Mouse (Mus musculus) layer of hippocampus, postnatal 10 days (tissue): ENCODE data around the gene Cpne4. TPM values are rescaled to one million over a fixed set of nuclear protein-coding genes. Genes with fewer than 3 reads are reported as not detected.

Source experiments
- DNase-seq, 2 experiments: peaks; one replicate each; pipeline ENCODE4 v3.0.0; 2021; ENCODE audit warnings: low spot score in 2 of 2
- long read RNA-seq: library from polyadenylated mRNA; stranded (forward); transcript quantifications from one replicate; pipeline ENCODE4 v2.0.0, GENCODE M21; 2023
- total RNA-seq, 2 experiments: library from RNA; stranded (reverse); gene quantifications; 2 replicates each; pipeline ENCODE4 v1.2.3; 2021

The Cpne4 gene
- 100 to 1,000 TPM; 112 to 118 TPM for total RNA-seq
- long read RNA-seq, partial matches to known transcripts, result 12 of 18 reads
- long read RNA-seq, other reads (novel, unspliced or antisense), result 4 of 18 reads

DNA sequence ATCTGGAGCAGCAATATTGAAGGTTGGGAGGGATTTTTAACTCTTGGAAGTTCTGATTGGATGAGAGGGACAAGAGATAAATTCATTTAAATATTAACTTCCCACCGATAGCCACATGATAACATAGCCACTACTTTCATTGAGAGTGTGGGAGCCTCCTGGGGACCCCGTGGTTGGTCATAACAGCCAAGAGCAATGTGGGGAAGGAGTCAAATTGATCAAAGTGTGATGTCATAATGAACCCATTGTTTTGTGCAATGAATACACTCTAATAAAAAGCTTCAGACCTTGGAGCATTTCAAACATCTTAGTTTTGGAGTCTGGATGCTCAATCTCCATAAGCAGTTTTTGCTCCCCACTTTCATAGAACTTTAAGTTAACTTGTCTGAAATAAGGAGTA lies at the start of gene Cpne4:
Gene Cpne4 (plus strand): TSS at position 301 of the 400 bp plus-strand sequence.
- no peak for DNase-seq

DNA sequence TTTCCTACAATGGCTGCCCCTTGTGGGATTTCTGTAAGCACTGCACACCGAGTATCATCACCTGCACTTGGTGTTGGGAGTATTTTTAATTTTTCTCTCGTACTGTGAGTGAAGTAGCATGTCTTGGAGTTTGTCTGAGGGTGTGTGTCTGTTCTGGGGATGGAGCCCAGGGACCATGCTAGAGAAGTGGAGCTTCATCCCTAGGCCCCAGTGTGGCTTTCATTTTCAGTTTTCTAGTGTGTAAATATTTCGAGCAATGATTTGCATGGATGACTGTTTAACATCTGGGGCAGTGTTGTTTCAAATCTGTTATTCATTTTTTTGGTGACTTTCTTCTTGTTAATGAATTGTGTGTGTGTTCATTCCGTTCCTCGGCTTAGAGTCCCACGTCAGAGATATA lies 31.9 kb upstream of the Cpne4 start:
- no peak for DNase-seq

DNA sequence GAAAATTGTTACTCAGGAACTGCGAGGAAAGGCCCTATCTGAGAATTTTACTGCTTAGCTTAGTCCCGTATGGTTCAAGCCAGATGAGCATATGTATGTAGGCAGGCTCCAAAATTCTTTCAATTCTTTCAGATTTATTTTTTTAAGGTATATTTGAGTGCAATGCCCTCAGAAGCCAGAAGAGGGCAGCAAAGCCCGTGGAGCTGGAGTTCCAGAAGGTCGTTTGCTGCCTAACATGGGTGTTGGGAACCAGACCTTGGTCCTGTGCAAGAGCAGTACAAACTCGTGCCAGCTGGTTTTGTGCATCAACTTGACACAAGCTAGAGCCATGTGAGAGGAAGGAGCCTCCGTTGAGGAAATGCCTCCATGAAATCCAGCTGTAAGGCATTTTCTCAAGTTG lies 11.6 kb upstream of the Cpne4 start:
- DNase-seq, result peak in 1 of 2 experiments; percentile 13

DNA sequence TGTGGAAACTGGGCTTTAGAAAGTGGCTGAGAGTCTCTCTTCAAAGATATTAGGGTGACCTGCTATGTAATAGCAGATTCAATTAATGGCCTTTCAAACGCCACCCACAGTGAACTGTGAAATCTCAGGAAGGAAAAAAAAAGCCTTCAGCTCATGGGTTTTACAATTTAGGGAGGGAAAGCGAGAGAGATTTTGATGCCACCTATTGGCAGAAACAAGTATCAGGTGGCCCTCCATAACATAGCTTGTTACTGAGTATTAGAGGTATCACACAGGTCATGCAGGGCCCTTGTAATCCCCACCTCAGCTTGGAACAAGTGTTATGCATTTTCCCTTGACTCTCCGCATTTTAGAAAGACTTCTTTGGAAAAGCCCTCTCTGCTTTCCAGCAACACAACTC lies 18.7 kb downstream of the Cpne4 start:
- peak in 1 of 2 experiments; percentile 16 for DNase-seq

DNA sequence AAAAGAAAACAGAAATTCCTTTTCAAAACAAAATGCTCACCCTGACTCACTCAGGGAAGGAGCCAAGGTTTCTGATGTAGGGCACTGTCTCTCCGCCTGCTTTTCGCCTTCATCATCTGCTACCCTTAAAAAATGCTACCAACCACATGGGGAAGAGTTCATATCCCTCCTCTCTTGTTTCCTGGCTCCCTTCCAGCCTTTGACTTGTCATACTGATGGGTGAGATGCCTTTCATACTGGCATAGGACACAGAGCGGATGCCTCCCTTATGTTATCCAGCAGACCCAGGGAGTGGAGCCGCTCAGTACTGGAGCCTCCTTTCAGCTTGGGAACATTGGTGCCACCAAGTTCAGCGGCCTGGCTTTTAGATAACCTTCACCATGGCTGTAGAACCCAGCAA lies 19.4 kb downstream of the Cpne4 start:
- peak; percentile 26 to 36 for DNase-seq

DNA sequence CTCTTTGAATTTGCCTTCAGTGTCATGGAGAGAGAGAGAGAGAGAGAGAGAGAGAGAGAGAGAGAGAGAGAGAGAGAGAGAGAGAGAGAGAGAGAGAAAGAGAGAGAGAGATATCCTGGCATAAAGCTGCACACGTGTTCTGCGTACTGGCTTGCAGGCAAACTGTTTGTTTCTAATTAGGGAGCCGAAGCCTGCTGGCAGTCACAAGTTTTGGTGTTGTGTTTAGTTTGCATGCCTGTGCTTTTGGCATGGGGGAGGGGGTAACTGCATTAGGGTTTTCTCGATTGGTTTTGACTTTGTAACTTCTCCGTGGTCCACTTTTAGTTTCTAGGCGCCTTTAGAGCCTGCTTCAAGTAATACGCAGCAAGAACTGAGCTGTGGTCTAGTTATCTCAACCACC lies 20.0 kb downstream of the Cpne4 start:
- DNase-seq, result peak; percentile 21 to 29

DNA sequence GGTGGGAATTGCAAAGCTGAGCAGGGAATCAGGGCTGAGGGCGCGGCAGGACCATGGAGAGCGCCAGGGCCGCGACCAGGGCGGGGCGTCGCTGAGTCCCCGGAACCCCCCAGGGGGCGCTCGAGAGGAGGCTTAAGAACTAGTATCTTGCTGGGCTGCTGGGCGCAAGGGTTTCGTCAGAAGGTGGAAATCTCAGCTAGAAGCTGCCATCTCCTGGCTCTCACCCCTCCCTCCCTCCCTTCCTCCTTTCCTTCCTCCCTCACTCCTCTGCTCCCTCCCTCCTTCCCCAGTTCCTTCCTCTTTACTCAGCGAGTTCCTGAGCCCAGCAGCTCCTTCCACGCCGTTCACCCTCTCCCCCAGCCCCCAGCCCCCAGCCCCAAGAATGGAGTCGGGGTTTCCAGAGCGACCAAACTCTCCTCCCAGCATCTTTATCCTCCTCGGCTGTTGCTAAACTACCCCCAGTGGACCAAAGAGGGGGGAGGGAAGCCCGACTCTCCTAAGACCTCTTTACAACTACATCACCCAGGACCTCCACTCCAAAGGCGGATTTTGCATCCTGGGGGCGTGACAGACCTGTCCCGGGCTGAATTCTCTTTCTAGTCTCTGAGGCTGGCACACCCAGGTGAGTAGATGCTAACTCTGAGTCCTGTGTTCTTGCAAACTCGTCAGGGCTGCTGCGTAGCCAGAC lies 22.5 kb downstream of the Cpne4 start:
- DNase-seq, result peak; percentile 81 to 86

DNA sequence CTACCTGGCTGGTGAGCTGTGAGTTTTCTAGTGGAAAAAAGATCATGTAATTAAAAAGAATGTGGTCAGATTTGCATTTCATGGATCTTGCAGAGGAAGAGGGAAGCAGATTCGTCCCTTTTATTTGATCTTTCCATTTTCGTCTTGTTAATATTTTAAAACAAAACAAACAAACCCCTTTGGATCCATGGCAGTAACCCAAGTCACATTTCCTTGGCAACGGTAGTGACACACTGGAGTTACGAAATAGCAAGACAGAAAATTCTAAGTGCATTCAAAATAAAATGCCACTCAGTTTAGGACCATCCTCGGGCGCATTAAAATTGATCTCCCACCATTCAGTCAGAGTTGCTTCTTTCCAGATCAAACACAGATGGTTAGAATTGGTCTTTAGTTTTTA lies 25.8 kb downstream of the Cpne4 start:
- no peak for DNase-seq

DNA sequence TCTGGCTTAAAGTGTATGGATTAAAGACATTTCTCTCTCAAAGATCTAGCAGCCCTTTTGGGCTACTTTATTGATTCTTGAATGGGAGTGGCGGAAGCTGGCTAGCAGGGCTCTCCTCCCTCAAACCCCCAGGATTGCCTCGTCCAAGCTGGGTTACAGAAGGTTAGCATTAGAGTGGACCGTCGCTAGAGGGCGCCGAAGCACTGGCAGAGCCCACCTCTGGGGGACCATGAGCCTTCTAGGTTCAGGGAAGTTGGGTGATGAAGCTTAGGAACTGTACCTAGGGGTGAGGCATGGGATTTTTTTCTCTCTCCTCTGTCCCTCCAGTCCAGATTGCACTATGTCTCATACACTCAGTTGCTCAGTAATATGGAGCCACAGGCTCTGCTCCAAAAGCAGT lies 27.4 kb downstream of the Cpne4 start:
- peak; percentile 73 to 80 for DNase-seq

DNA sequence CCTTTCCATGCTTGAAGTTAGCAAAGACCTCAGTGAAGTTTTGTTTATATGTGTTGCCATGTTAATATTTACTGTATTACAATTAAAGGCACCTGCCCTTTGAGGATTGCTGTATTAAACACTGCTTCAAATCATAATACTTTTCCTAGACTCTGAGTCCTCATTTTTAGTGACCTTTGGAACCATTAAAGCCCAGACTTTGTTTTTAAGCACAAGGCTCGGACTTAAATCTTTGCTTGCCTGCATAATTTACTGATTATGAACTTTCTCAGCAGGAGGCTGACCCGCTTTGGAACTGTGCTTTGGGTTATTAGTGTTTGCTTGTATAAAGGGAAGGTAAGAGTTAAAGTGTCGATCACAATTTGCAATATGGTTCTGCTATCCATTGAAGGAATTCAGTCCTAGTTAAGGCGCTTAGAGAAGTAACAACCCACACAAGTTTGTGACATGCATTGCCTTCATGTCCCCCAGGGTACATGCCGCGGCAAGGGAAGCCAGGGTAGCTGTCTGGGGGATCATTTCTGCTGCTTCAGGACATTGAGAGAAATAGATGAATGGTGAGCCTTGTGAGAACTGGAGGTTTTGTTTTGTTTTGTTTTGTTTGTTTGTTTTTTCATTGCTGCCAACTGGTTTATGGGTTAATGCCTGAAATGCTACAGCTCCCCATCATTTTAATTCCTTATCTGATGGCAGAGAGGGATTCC lies 35.0 kb downstream of the Cpne4 start:
- DNase-seq, result no peak

DNA sequence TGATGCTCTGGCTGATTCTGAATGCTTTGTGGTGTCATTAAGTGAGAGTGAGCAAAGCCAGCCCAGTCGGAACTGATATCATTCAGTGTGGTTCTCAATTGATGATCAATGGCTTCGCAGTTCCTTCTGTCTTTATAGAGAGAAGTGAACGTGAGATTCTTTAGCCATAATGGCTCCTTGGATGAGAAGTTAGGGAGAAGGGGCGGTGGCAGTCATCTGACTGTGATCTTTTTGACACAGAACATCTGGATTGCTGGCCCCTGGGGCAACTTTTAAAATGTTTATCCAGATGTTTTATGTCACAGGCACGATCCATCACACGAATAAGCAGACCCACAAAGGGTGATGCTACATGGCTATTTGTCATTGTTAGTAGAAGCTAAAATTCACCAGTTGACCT lies 35.6 kb downstream of the Cpne4 start:
- no peak for DNase-seq

DNA sequence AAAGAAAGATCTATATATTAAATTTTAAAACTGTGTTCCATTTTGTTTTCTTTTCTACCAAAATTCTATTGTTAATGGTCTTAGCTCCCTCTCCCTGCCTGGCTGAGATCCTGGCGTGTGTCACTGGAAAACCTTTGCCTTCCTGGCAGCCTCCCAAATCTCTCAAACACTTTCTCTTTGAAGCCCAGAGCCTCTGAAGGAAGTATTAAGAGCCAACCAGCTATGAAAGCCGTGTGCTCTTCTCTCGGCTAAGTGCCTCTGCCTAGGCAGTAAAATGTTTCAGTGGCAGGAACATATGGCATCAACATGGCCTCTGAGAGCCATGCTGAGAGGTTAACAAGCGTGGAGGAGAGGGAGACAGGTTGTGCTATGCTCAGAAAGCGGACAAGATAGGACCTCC lies 47.5 kb downstream of the Cpne4 start:
- DNase-seq, result no peak

DNA sequence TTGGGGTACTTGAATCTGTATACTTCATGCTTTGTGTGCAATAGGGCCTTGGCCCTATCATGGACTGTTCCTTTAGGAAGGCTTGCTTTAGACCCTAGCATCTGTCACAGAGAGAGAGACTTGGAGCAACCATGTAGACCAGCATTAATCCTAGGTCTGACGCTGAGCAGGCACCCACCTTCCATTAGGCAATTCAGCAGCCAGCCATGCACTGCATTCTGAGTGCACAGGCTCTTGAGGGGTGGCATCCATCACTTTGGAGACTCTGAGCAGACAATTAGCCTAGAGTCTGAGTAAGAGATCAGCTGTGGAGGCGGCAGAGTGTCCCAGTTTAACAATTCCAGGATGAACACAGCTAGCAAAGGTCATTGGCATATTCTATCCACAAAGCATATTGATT lies 47.9 kb downstream of the Cpne4 start:
- no peak for DNase-seq

DNA sequence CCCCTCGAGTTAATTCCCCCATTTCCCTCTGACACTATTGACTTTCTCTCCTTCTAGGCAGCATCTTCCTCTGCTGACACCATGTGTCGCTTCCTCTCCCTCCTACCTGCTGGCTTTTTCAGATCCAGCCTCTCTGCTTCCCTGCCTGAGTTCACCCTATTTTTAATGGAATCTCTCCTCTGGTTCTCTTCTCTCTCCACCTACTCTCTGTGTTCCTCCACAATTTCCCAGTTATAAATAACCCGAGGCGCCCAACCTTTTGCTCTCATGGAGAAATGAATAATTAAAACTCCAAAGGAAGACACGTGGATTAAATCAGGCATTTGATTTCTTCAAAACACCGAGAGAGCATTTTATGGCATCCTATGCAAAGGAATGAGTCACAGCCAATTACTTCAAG lies 65.4 kb downstream of the Cpne4 start:
- DNase-seq, result no peak

DNA sequence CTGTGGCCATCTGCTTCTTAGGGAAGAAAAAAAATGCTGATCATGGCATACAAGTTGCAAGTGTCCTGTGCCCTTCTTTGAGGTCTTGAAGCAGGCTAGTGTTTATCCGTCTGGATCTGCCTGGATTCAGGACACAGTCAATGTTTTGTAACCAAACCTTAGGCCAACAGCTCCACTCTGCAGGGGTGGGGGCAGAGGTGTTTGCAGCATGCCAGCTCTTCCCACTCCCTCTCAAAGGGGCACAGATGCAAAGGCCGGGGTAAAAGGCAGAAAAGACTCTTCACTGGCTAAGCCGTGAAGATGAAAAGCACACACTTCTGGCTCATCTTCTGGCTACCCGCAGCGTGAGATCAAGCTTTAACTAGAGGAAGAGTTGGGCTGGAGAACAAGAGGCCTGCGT lies 69.6 kb downstream of the Cpne4 start:
- no peak for DNase-seq

DNA sequence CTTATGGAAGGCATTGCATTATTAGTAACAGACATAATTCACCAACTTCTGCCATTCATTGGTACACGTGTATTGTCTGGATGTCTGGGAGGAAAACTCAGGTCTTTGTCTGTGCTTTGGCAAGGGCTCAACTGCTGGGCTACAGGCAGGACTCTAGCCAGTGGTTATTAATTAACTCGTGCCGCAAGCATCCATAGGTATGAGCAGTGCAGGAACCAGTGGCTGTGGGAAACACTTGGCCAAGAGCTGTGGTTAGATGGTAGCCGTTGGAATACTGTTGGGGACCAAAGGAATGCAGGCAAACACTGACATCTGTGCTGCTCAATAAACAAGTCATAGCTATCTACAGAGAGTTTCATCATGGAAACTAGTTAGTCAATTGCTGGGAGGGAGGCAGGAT lies 76.5 kb downstream of the Cpne4 start:
- no peak for DNase-seq

DNA sequence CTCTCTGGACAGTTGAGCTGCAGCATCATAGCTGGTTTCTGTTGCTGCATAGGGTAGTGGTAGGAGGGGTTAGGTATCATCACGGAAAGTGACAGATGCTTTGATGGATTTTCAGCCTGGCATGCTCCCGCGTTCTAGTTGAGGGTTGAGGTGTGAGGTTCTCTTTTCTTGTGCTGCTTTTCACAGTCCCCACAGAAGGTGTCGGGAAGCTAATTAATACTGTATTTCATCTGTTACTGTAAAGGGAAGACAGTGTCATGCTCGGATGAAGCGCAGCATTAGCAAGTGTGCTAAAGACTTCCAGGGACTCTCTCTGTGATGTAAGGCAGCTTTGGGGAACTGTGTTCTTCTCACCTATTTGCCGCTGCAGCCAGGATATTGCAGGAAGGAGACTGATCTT lies 80.7 kb downstream of the Cpne4 start:
- DNase-seq, result no peak

DNA sequence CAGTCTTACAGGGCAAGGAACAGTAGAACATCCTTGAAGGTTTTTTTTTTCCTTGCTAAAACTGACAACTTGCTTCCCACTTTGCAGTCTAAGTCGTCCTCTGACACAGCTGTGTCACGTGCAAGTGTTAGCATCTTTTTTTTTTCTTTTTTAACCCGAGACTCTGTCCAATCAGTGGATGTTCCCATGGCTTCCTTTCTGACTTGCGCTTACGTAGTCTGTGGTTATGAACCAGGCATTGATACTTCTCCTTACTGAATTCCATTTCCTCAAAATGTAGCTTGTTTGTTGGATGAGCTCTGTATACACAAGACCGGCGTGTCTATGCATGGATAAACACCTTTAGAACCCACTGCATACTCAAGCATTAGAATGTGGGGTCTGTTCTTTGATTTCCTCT lies 82.2 kb downstream of the Cpne4 start:
- DNase-seq, result no peak

DNA sequence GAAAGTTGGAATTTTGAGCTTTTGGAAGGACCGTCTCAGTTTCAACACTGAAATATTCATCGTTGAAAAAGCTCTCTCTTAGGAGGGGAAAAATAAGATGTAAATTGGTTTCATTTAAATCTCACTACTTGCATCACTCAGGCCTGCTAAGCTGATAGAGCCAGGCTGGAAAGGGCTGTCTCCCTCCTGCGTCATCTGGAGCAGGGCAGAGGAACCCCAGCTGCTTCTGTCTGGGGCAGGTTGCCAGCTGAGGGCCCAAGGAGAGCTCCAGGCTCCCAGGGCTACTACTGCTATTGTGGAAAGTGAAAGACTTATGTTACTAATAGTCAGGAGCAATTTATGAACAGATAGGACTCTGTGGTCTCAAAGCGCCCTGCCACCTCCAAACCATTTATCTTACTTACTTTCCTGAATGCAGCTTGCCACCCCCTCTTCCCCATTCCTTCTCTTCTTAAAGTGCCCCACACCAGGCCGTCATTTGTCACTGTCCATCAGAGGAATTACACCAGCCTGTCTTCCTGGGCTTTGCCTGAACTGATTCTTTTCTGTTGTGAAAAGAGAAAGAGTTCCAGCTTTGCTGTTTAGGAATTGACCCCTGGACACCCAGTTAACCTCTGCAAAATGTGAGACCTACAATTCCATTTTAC lies 99.4 kb downstream of the Cpne4 start:
- no peak for DNase-seq

DNA sequence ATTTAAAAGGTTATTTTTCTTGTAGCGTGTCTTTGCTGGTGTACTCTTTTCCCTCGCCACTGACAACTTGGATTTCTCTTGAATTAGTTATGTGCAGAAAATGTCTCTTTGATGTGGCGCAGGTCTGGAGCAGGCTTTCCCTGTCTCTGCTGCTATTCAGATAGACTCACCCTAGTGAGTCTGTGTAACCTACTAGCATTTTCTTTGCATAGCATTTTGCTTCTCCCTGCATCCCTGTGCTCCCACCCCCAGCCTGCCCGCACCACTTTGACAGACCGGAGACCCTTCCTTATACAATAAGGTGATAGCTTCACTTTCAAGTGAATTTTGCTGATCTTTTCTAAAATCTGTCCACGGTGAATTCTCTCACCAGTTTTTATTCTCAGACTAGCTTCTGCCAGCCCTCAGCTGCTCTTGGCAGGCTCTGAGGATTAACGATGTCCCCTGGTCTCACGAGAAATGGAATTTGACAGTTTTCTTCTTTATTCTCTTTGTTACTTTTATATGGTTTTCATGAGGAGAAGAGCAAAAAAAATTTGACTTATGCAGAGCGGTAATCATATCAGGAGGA lies 105.7 kb downstream of the Cpne4 start:
- DNase-seq, result no peak

DNA sequence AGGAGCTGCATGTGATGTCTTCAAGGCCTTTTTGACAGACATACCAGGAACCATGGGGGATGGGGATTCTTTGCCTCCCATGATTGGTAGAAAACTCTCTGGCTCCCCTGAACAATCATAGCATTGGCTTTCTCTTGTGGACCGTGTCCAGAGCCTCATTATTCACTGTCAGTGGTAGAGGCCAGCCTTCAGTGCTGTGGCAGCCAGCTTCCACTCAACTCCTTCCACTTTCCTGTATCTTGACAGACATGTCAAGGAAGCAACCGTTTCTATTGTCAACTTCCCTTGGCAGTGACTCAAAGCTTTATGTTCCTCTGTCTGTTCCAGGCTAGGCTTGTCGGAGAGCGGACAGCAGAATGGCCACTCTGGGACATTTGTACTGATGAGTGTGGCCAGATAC lies 112.7 kb downstream of the Cpne4 start:
- no peak for DNase-seq

DNA sequence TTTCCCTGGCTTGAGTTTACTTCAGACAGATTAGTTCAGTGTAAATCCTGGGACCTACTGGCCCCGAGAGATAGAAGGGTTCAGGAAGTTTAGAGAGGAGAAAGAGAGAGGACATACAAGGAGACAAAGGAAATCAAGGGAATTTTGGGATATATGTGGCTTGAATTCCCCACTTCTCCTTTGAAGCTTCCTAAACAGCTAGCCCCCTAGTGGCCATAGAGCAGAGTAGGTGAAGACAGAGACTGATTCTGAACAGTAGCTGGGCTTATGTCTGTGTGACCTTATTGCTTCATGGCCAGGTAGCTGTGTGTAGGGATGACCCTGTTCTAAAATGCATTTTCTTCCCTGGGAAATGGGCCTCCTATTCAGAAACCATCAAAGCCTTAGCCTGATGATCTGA lies 129.6 kb downstream of the Cpne4 start:
- no peak for DNase-seq
